Mouse (Mus musculus) liver, embryonic 13.5 days (tissue): Measurements from ENCODE around the gene Btbd10. TPM values are rescaled to one million over a fixed set of nuclear protein-coding genes. Genes with fewer than 3 reads are reported as not detected.

Experiments
- ATAC-seq: fragments of 200-750 bp; cut with Nextera tagmentation; 2 replicates; pipeline ENCODE4 v1.8.0; 2017; ENCODE audit warnings: low read depth, mild to moderate bottlenecking, moderate number of reproducible peaks, moderate library complexity
- DNase-seq: peaks from one replicate; pipeline ENCODE4 v3.0.0; 2022
- H3K27ac ChIP-seq: fragments of 300-500 bp; sonication (generic); 2 replicates; pipeline ENCODE4 v1.5.1; 2015; ENCODE audit warnings: moderate library complexity, mild to moderate bottlenecking, inconsistent platforms
- H3K27me3 ChIP-seq: fragments of 300-500 bp; sonication (generic); 2 replicates; pipeline ENCODE4 v1.6.1; 2015; ENCODE audit warnings: mild to moderate bottlenecking, inconsistent platforms
- H3K36me3 ChIP-seq: fragments of 300-500 bp; sonication (generic); 2 replicates; pipeline ENCODE4 v1.6.1; 2015; ENCODE audit warnings: mild to moderate bottlenecking, inconsistent platforms
- H3K4me1 ChIP-seq: fragments of 300-500 bp; sonication (generic); replicated peaks from 2 replicates; pipeline ENCODE4 v1.6.1; 2015; ENCODE audit warnings: inconsistent platforms
- H3K4me2 ChIP-seq: fragments of 300-500 bp; sonication (generic); 2 replicates; pipeline ENCODE4 v1.6.1; 2015; ENCODE audit warnings: inconsistent platforms, mild to moderate bottlenecking, moderate library complexity
- H3K4me3 ChIP-seq: fragments of 300-500 bp; sonication (generic); replicated peaks from 2 replicates; pipeline ENCODE4 v1.5.1; 2015; ENCODE audit warnings: mild to moderate bottlenecking, inconsistent platforms
- H3K9ac ChIP-seq: fragments of 300-500 bp; sonication (generic); 2 replicates; pipeline ENCODE4 v1.6.1; 2015; ENCODE audit warnings: mild to moderate bottlenecking, inconsistent platforms
- H3K9me3 ChIP-seq: fragments of 300-500 bp; sonication (generic); replicated peaks from 2 replicates; pipeline ENCODE4 v1.6.1; 2016; ENCODE audit warnings: inconsistent platforms
- WGBS: fragments of 180-500 bp; shearing (Covaris S2); methylation state at CpG from one replicate; pipeline ENCODE4 v1.1.7; 2015; ENCODE audit not compliant: insufficient replicate concordance; 5-methylcytosine and 5-hydroxymethylcytosine counted together
- polyA plus RNA-seq: library from polyadenylated mRNA; unstranded; fragments of >200 nt; fragmentation: Nextera tagmentation; extraction: Ambion mirVana; gene quantifications from 2 replicates; pipeline ENCODE4 v1.2.1, GENCODE M21; 2015

The Btbd10 gene
- polyA plus RNA-seq = 8.8 and 10.2 TPM in 2 replicates

DNA sequence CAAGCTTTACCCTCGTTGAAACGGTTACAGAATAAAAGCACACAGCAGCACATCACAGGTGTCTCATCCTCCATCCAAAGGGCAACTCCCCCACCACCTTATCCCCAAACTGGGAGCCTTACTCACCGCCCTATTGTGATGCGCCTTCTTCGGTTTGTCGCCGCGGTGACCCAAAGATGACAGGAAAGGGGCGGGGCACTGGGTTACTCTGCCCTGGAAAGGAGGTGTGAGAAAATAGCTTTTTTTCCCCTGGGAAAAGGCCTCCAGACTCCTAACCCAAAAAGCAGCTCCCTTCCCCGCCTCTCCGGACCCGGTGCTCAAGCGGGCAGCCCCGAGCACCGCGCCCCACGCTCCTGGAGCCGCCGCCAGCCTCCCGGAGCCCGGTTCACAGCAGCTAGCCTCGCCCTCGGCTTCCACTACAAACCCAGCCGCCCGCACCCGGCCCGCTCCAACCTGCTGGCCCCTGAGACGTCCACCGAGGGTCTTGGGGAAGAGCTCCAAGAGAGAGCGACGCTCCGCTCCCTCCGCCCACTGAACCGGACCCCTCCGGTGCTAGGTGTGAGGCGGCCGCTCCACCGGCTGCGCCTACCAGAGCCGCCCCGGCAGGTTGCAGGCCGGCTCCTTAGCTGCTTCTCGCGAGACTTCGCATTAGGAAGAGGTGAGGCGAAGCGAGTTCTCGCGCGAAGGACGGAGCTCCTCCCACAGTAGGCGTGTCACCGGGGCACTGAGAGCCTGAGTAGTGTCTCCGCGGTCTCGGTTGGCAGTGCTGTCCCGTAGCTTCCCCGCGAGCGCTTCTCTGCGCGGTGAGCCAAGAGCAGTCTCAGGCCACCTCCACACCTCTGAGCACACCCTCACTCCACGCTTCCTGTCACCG, at the start of gene Btbd10:
Gene Btbd10 (minus strand): TSS at position 647 of the 874 bp plus-strand sequence.
- Histone ChIP-seq H3K36me3 (no peaks in the 10 kb centered on the region), H3K27ac (peak within 1 kb of the TSS; percentile 82), H3K9ac (peak within 1 kb of the TSS; percentile 90), H3K4me3 (peak within 1 kb of the TSS; percentile 90), H3K4me2 (peak within 1 kb of the TSS; percentile 84), H3K27me3 (no peaks in the 10 kb centered on the region), H3K9me3 (no peaks in the 10 kb centered on the region), H3K4me1 (peaks cover 24% of the 10 kb centered on the region)
- DNase-seq (peak; percentile 97), ATAC-seq (peak; percentile 97)
- WGBS = under 1% methylated on average over 64 of the region's 64 CpGs

DNA sequence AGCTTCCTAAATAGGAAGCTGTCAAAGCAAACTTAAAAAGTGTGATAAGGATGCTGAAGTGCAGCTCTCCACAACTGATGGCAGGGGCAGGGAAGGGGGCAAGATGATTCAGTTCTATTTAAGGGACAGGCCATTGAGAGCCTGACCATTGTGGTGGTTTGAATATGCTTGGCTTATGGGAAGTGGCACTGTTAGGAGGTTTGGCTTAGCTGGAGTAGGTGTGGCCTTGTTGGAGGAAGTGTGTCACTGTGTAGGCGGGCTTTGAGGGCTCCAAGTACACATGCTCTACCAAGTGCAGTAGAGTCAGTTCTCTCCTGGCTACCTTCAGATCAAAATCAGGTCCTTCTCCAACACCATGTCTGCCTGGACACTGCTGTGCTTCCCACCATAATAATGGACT, 47.3 kb upstream of the Btbd10 start:
- Histone ChIP-seq H3K4me2 (no peak overlapping the region), H3K9ac (no peak overlapping the region), H3K27me3 (no peaks in the 10 kb centered on the region), H3K27ac (no peak overlapping the region), H3K4me3 (no peak overlapping the region), H3K4me1 (peaks cover 14% of the 10 kb centered on the region), H3K9me3 (no peaks in the 10 kb centered on the region), H3K36me3 (no peaks in the 10 kb centered on the region)
- ATAC-seq (no peak), DNase-seq (no peak)
- 83% methylated on average over 1 of the region's 1 CpGs for WGBS

DNA sequence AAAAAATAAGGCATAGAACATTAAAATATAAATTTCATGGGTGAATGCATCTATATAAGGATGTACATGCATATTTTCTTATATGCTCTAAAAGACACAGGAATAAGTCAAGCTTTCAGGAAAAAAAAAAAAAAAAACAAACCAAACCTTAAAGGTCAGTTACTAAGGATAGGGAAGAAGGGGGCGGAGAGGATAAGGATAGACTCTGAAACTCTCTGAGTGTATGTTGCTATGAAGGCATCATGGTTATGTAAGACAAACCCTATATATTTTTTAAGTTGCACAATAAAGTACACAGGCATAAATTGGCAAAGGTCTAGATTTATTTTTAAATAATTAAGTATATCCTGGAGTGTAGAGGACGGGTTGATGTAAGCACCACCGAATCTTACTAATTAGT, 46.1 kb upstream of the Btbd10 start:
- H3K9me3 ChIP-seq = no peaks in the 10 kb centered on the region
- no peak for ATAC-seq
- H3K4me1 ChIP-seq = peaks cover 14% of the 10 kb centered on the region
- no peak overlapping the region for H3K4me3 ChIP-seq
- H3K27me3 ChIP-seq = no peaks in the 10 kb centered on the region
- H3K27ac ChIP-seq = no peak overlapping the region
- H3K9ac ChIP-seq = no peak overlapping the region
- no peaks in the 10 kb centered on the region for H3K36me3 ChIP-seq
- no peak for DNase-seq
- 82% methylated on average over 3 of the region's 3 CpGs for WGBS
- no peak overlapping the region for H3K4me2 ChIP-seq

DNA sequence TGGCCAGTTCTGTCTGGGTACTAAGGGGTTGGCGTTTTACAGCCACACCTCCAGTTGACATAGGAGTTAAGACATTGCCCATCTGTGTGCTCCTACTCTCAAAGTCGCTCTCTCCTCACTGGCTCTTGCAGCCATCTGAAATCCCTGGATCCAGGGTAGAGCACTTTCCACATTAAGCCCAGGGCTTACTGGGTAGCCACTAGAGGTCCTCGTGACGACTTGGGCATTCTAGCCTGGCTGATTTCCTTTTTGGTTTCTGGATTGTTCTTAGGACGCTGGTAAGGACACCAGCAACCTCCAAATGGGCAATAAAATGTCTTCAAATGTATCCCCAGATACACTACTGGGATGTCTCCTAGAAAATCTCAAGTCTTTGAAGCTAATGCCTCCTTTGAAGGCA, 39.5 kb upstream of the Btbd10 start:
- Histone ChIP-seq H3K36me3 (no peaks in the 10 kb centered on the region), H3K4me3 (no peak overlapping the region), H3K27me3 (no peaks in the 10 kb centered on the region), H3K4me2 (no peak overlapping the region), H3K9ac (no peak overlapping the region), H3K4me1 (no peaks in the 10 kb centered on the region), H3K27ac (no peak overlapping the region), H3K9me3 (no peaks in the 10 kb centered on the region)
- DNase-seq (no peak), ATAC-seq (no peak)
- WGBS = 37% methylated on average over 5 of the region's 5 CpGs

DNA sequence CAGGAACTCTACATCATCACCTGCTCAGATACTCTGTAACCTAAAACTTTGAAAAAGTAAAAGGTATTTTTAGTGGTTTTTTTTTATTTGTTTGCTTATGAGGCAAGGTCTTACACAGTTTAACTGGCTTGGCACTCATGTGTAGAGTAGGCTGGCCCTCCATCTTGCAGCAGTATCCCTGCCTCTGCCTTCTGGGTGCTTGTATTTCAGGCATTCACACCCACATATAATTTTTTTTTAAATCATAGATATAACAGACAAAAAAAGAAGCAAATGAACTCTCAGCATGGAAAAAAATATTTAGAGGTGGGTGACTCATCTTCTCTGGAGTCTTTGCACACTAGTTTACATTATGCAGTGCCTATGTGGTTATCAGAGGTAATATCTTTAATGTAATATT, 28.9 kb upstream of the Btbd10 start:
- H3K27me3 ChIP-seq = no peaks in the 10 kb centered on the region
- no peak overlapping the region for H3K27ac ChIP-seq
- no peak overlapping the region for H3K4me3 ChIP-seq
- no peaks in the 10 kb centered on the region for H3K4me1 ChIP-seq
- H3K9me3 ChIP-seq = no peaks in the 10 kb centered on the region
- H3K4me2 ChIP-seq = no peak overlapping the region
- no peak for DNase-seq
- ATAC-seq = no peak
- H3K36me3 ChIP-seq = no peaks in the 10 kb centered on the region
- no peak overlapping the region for H3K9ac ChIP-seq

DNA sequence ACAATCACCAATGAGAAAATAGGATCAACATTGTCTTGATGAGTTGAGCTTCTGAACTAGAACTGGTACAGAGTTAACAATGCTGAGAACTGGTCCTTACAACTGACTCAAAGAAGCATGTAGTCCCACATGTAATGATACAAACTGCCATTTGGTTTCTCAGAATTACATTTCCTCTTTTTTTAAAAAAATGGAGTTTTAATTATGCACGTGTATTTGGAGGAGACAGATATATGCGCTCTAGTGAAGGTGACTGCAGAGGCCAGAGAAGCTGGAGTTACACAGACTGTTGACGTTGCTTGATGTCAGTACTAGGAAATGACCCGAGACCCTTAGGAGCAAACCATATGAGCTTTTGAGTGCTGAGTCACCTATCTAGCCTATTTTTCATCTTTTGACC, 27.5 kb upstream of the Btbd10 start:
- H3K4me2 ChIP-seq = no peak overlapping the region
- DNase-seq (no peak), ATAC-seq (no peak)
- H3K27ac ChIP-seq = no peak overlapping the region
- peaks cover 3% of the 10 kb centered on the region; the same call in 1 of the 2 replicates for H3K4me1 ChIP-seq
- no peak overlapping the region for H3K9ac ChIP-seq
- no peaks in the 10 kb centered on the region for H3K9me3 ChIP-seq
- no peaks in the 10 kb centered on the region for H3K36me3 ChIP-seq
- no peaks in the 10 kb centered on the region for H3K27me3 ChIP-seq
- no peak overlapping the region for H3K4me3 ChIP-seq
- WGBS = 59% methylated on average over 4 of the region's 4 CpGs

DNA sequence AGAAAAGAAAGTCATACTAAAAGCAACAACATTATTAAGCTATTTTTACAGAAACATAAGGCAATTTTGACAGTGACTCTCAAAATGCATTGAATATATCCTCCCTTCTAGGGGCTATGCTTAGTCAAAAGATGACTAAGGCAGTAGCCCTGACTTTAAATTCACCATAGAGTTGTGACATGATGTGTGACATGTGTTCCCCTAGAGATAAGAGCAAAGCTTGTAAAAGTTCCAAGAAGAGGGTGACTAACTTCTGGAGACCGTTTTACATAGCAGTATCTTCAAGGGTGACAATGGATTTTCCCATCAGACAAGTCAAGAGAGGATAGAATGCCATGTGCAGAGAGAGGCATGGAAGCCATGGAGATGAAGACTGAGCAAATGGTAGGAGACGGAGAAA, 22.4 kb upstream of the Btbd10 start:
- no peaks in the 10 kb centered on the region for H3K36me3 ChIP-seq
- H3K4me1 ChIP-seq = peaks cover 3% of the 10 kb centered on the region; the same call in 1 of the 2 replicates
- H3K9ac ChIP-seq = no peak overlapping the region
- H3K9me3 ChIP-seq = no peaks in the 10 kb centered on the region
- no peak overlapping the region for H3K4me2 ChIP-seq
- no peak for DNase-seq
- H3K27ac ChIP-seq = no peak overlapping the region
- 51% methylated on average over 2 of the region's 2 CpGs for WGBS
- no peaks in the 10 kb centered on the region for H3K27me3 ChIP-seq
- ATAC-seq = peak; percentile 59; the same call in 1 of the 2 replicates
- no peak overlapping the region for H3K4me3 ChIP-seq

DNA sequence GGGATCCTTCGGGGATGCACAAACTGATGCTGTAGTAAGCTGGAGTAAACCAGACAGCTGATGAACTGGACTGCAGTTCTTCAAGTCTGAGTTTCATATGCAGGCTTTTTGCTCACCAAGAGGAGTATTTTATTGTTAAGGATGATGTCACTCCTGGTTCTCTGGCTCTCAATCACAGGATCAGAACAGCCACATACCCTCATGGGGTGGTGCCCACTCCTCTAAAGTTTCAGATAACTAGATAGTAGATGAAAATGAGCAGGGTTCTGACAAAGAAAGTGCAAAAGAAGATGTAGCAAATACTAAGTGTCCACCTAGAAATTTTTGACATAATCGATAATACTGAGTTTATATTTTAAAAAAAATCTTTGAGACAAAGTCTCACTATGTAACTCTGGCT, 19.3 kb upstream of the Btbd10 start, which contains the start of gene Pth:
Gene Pth (minus strand): TSS at position 101 of the 400 bp plus-strand sequence.
- H3K36me3 ChIP-seq = no peaks in the 10 kb centered on the region
- H3K9ac ChIP-seq = no peak within 1 kb of the TSS
- peaks cover 3% of the 10 kb centered on the region; the same call in 1 of the 2 replicates for H3K4me1 ChIP-seq
- H3K27me3 ChIP-seq = no peaks in the 10 kb centered on the region
- no peaks in the 10 kb centered on the region for H3K9me3 ChIP-seq
- DNase-seq (no peak), ATAC-seq (no peak)
- H3K4me2 ChIP-seq = no peak within 1 kb of the TSS
- H3K4me3 ChIP-seq = no peak within 1 kb of the TSS
- 60% methylated on average over 2 of the region's 2 CpGs for WGBS
- H3K27ac ChIP-seq = no peak within 1 kb of the TSS

DNA sequence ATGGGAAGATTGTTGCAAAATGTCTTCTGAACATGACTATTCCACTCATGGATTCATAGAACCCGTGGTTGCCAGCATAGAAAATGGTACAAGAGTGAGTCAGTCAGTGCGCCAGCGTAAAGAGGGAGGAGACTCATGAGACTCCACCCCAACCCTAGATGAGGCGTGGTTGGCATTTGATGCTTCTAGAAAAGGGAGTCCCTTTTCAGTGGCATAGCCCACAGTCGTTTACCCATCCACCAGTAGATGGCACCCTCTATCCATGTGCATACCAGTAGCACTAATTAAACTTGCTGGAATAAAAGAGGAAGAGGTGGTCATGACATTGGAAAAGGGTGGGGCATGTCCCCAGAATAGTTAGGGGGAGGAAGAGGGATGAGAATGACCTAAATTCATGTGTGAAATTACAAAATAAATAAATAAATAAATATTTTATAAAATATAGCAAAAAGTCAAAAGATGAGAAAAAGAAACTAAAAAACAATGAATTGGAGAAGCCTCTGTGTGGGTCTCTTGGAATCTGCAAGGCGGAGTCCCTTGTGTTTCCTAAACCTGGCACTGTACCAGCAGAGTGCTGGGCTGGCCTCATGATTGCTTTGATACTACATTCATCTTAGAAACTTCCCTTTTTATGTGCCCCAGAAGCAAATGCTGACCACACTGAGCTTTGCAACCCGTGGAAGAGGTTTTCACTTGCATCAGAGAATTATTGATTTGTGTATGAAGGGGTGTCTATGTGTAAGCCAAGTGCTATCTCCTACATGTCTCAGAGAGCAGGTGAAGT, 8.9 kb upstream of the Btbd10 start:
- WGBS = 18% methylated on average over 7 of the region's 7 CpGs
- H3K27me3 ChIP-seq = no peaks in the 10 kb centered on the region
- H3K9me3 ChIP-seq = no peaks in the 10 kb centered on the region
- H3K4me3 ChIP-seq = no peak overlapping the region
- H3K4me1 ChIP-seq = peaks cover 8% of the 10 kb centered on the region
- ATAC-seq (peak; percentile 97), DNase-seq (peak; percentile 60)
- H3K4me2 ChIP-seq = no peak overlapping the region
- no peaks in the 10 kb centered on the region for H3K36me3 ChIP-seq
- H3K9ac ChIP-seq = no peak overlapping the region
- H3K27ac ChIP-seq = no peak overlapping the region

DNA sequence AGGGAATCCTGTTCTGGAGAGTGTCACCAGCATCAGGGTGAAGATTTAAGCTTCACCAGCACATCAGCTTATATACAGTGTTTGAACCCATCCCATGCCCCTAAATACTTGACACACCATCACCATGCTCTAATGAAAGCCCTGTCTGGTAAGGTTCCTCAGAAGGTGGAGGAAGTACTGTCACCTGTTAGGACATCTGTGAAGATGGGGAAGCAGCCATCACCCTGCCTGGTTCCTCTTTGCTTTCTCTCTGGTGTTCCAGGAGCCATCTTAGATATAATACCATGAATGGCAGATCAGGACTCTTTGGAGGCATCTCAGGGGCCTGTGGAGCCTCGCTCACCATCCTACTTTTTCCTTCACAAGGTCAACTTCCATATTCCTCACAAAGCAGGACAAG, 3.5 kb upstream of the Btbd10 start:
- Histone ChIP-seq H3K27me3 (no peaks in the 10 kb centered on the region), H3K4me1 (peaks cover 23% of the 10 kb centered on the region), H3K27ac (no peak overlapping the region), H3K9me3 (no peaks in the 10 kb centered on the region), H3K4me2 (no peak overlapping the region), H3K4me3 (no peak overlapping the region), H3K36me3 (no peaks in the 10 kb centered on the region), H3K9ac (no peak overlapping the region)
- WGBS = 61% methylated on average over 1 of the region's 1 CpGs
- ATAC-seq (no peak), DNase-seq (no peak)

DNA sequence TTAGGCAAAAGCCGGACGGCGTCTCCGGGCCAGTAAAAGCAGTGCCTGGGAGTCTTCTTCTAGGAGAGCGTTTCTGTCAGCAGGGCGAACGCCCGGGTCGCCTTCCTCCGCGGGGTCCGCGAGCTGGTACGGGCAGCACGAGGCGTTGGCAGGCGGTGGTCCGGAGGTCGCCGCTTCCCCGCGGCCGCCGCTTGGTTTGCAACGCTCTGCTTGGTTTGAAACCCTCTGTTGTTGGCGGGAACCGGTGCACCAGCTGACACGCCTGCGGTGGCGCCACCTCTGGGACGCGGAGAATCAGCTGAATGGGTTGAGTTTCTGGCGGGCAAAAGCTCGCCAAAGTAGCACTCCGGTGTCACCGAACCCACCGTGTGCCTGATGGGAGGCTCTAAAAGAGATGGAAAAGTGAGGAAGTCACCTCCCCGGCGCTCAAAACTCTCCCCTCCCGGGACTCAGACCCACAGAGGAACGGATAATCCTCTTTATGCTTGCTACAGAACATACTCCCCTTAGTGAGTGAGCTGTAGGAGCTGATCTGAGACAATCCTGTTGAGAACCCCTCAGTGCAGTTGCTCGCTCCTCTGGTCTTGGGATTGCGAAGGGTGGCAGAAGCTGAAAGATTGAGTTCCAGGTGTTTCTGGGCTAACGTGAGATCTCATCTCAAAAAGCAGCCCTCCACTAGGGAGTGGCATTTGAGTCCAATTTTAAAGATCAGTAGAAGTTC, 588 bp upstream of the Btbd10 start:
- Histone ChIP-seq H3K4me3 (peak overlapping the region; percentile 90), H3K4me1 (peaks cover 24% of the 10 kb centered on the region), H3K9ac (peak overlapping the region; percentile 90), H3K36me3 (no peaks in the 10 kb centered on the region), H3K27me3 (no peaks in the 10 kb centered on the region), H3K9me3 (no peaks in the 10 kb centered on the region), H3K27ac (peak overlapping the region; percentile 82), H3K4me2 (peak overlapping the region; percentile 84)
- peak; percentile 76 for DNase-seq
- peak; percentile 75 for ATAC-seq
- WGBS = under 1% methylated on average over 44 of the region's 44 CpGs
